Mouse (Mus musculus): ENCODE results near the gene Fbxl17.

DNA sequence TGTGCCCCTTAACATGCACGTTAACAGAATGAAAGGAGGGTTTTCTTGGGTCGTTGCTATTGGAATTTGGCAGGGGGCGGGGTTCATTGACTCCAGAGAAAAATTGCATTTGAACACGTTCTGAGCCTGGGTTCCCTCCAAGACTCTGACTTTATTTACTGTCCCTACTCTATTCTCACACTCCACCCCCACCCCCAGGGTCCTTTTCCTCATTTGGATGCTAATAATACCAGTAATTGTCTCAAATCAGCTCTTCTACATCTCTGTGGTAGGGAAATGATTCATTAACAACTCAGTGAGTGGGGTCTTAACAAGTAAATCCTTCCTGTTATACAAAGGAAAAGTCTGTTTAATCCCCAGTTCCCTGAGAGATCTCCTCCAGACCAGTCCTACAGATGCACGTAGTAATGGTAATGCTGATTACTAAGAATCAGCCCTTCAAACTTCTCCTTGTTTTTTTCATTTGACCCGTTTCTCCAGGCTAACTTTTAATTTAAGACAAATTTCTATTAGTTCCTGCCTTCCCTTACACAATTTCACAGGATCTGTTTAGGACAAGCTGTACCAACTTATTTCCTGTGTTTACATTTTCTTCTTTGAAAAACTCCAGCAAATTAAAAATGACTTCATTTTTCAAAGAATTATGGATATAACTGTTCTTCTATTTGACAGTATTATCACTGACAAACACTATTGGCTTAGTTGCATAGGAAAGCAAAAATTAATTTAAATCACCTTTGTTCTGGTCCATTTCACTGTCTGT is 33.4 kb upstream of the Fbxl17 start:
- TF ChIP-seq CTCF (IDR thresholded peaks at IDR 0.05; ENCODE audit: low read depth, low read length) = no peak
- TF ChIP-seq GATA1 (IDR thresholded peaks at IDR 0.05; ENCODE audit: borderline replicate concordance, low read length) = no peak
- TF ChIP-seq GATA2 (IDR thresholded peaks at IDR 0.05; ENCODE audit: borderline replicate concordance, low read depth, low read length) = no peak
- TF ChIP-seq POLR2AphosphoS5 (IDR thresholded peaks at IDR 0.05; ENCODE audit: insufficient replicate concordance, low read depth, low read length) = no peak
